In the genomic region with DNA sequence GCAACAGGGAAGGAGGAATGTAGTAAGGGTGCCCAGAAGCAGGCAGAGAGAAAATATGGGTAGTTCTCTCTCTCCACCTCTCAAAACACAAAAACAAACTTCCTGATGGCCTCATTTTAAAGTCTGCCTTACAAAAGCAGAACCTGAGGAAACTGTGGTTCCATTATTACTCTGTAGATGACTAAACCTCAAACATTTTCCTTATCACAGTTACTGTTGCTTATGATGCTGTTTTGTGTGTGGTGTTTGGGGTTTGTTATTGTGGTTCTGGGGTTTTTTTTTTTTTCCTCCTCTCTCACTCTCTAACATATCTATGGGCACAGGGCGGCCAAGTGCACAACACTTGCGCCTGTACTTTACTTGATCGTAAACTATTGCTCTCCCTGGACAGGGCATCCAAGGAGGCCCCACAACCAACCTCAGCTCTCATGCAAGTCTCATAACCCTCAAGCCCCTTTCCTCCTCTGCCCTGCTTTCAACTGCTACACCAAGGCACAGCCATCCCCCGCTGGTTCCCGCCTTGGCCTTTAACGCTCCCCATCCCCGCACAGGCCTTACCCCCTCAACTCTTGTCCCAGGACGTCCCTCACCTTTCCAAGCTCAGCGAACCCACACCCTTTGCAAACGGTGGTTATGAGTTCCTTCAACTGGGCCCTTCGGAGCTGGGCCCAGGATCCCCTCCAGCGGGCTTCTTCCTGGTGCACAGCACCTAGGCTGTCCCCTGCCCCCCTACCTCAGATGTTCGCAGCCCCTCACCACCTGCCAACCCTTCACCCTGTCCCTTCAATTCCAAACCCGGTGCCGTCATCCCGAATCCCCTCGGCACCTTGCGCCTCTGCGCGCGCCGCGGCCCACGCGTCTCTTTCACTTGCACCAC, we compare ENCODE assay signal across 8 mouse cellular contexts. TPM values are rescaled to one million over a fixed set of nuclear protein-coding genes. Genes with fewer than 3 reads are reported as not detected.
A peak's percentile ranks its signal among the peaks of the same experiment; 100 is the strongest.
DNase-seq lines count a peak whose midpoint lies in the region; ATAC-seq lines count a peak whose summit lies in the region.

No protein-coding gene starts in this region.

- no peak for DNase-seq in cerebellum, adult 8-10 months
- peak; percentile 26 for DNase-seq in 3T3-L1 (ENCODE audit: low read depth, low spot score)
- DNase-seq in embryo, embryonic 11 days = peak; percentile 34
- no peak for DNase-seq in thymus, postnatal 4 days
- DNase-seq in frontal cortex, postnatal 14 days (ENCODE audit: low spot score in 2 of 2) = no peak

- ATAC-seq in cerebellum, adult (ENCODE audit: insufficient number of reproducible peaks, low FRiP score, low TSS enrichment) = peak; percentile 9
- ATAC-seq in inflammation-experienced regulatory T-cells, adult 6 months = peak; percentile 9
- ATAC-seq in midbrain, embryonic 12.5 days (ENCODE audit: low FRiP score, low read depth) = no peak

- 2% methylated on average over 25 of the region's 25 CpGs for WGBS in midbrain, embryonic 12.5 days

- H3K27me3 ChIP-seq in midbrain, embryonic 12.5 days = no peaks in the 10 kb centered on the region

- H3K4me3 ChIP-seq in midbrain, embryonic 12.5 days = peak overlapping the region; percentile 89

- peak overlapping the region; percentile 61; the same call in 1 of the 2 replicates for H3K27ac ChIP-seq in midbrain, embryonic 12.5 days (replicated peaks)

- no peaks in the 10 kb centered on the region for H3K36me3 ChIP-seq in midbrain, embryonic 12.5 days

- peak overlapping the region; percentile 87 for H3K4me2 ChIP-seq in midbrain, embryonic 12.5 days (replicated peaks)

- peak overlapping the region; percentile 82 for H3K9ac ChIP-seq in midbrain, embryonic 12.5 days (replicated peaks)

- H3K4me1 ChIP-seq in midbrain, embryonic 12.5 days = peaks cover 12% of the 10 kb centered on the region

- no peaks in the 10 kb centered on the region for H3K9me3 ChIP-seq in midbrain, embryonic 12.5 days

RNA-seq across cellular contexts. Expression of a gene that starts 0.6 kb away (rescaled TPM):
- polyA plus RNA-seq in inflammation-experienced regulatory T-cells, adult 6 months (2017; shearing (Covaris generic)) = 10 to 100 TPM; 10.5 to 25.3 (median 17.5) TPM
- polyA plus RNA-seq in midbrain, embryonic 12.5 days (2016; fragmentation: Nextera tagmentation; extraction: Ambion mirVana) = 41.8 and 46.2 TPM in 2 replicates

RNA-seq across cellular contexts. Expression of a gene that starts 5.1 kb away (rescaled TPM):
- polyA plus RNA-seq in inflammation-experienced regulatory T-cells, adult 6 months (2017; shearing (Covaris generic)) = not detected
- polyA plus RNA-seq in midbrain, embryonic 12.5 days (2016; fragmentation: Nextera tagmentation; extraction: Ambion mirVana) = 0.17 TPM in 1 of 2 replicates, not detected in the other

RNA-seq across cellular contexts. Expression of a gene that starts 24.5 kb away (rescaled TPM):
- polyA plus RNA-seq in inflammation-experienced regulatory T-cells, adult 6 months (2017; shearing (Covaris generic)) = not detected
- polyA plus RNA-seq in midbrain, embryonic 12.5 days (2016; fragmentation: Nextera tagmentation; extraction: Ambion mirVana) = not detected in 2 replicates

RNA-seq across cellular contexts. Expression of a gene that starts 26.2 kb away (rescaled TPM):
- not detected for polyA plus RNA-seq in inflammation-experienced regulatory T-cells, adult 6 months (2017; shearing (Covaris generic))
- 0.17 and 0.29 TPM in 2 replicates for polyA plus RNA-seq in midbrain, embryonic 12.5 days (2016; fragmentation: Nextera tagmentation; extraction: Ambion mirVana)

RNA-seq across cellular contexts. Expression of a gene that starts 31.3 kb away (rescaled TPM):
- not detected for polyA plus RNA-seq in inflammation-experienced regulatory T-cells, adult 6 months (2017; shearing (Covaris generic))
- not detected in 2 replicates for polyA plus RNA-seq in midbrain, embryonic 12.5 days (2016; fragmentation: Nextera tagmentation; extraction: Ambion mirVana)

Comparison
In these comparisons a context has a peak if more than half of its experiments do, and no peak if none do; other contexts are left out.
1. DNase-seq: peak in 3T3-L1 (single experiment) and embryo, embryonic 11 days (single experiment); none in cerebellum, adult 8-10 months (single experiment), thymus, postnatal 4 days (single experiment) and frontal cortex, postnatal 14 days (0 of 2).